In genomic region chr11:121701244-121701643, GRCm38 (mm10) we compare ENCODE assay signal across 8 mouse cellular contexts. TPM values are rescaled to one million over a fixed set of nuclear protein-coding genes. Genes with fewer than 3 reads are reported as not detected.
A peak's percentile ranks its signal among the peaks of the same experiment; 100 is the strongest.
DNase-seq lines count a peak whose midpoint lies in the region; ATAC-seq and TF ChIP-seq lines count a peak whose summit lies in the region.

Gene Metrnl (plus strand): TSS chr11:121701544.

- no peaks in the 10 kb centered on the region for H3K9me3 ChIP-seq in kidney, postnatal 0 days (replicated peaks; ENCODE audit: low read length)
- H3K9me3 ChIP-seq in heart, embryonic 14.5 days (ENCODE audit: control insufficient read depth, low read length), result no peaks in the 10 kb centered on the region
- H3K9me3 ChIP-seq in liver, embryonic 11.5 days (ENCODE audit: control insufficient read depth, low read length), result no peaks in the 10 kb centered on the region

- peak within 1 kb of the TSS; percentile 97 for H3K4me2 ChIP-seq in kidney, postnatal 0 days (ENCODE audit: low read length)
- peak within 1 kb of the TSS; percentile 83 for H3K4me2 ChIP-seq in heart, embryonic 14.5 days (ENCODE audit: low read length)
- H3K4me2 ChIP-seq in liver, embryonic 11.5 days, result peak within 1 kb of the TSS; percentile 97

- H3K9ac ChIP-seq in kidney, postnatal 0 days (ENCODE audit: low read depth, low read length), result peak within 1 kb of the TSS; percentile 73
- H3K9ac ChIP-seq in heart, embryonic 14.5 days (ENCODE audit: low read length), result peak within 1 kb of the TSS; percentile 76
- H3K9ac ChIP-seq in liver, embryonic 11.5 days (ENCODE audit: low read depth, low read length), result peak within 1 kb of the TSS; percentile 63; the same call in 1 of the 2 replicates

- peak within 1 kb of the TSS; percentile 68 for H3K4me3 ChIP-seq in kidney, postnatal 0 days (replicated peaks; ENCODE audit: low read depth, low read length)
- H3K4me3 ChIP-seq in heart, embryonic 14.5 days (ENCODE audit: control insufficient read depth in 1 of 2, insufficient read depth in 1 of 2, low read depth in 1 of 2, low read length in 2 of 2), result peak within 1 kb of the TSS; percentile 60 to 82
- peak within 1 kb of the TSS; percentile 67 for H3K4me3 ChIP-seq in liver, embryonic 11.5 days (ENCODE audit: low read depth, low read length)

- 91% methylated on average over 5 of the region's 5 CpGs for WGBS in kidney, postnatal 0 days
- 87% methylated on average over 5 of the region's 5 CpGs for WGBS in heart, embryonic 14.5 days
- 87% methylated on average over 5 of the region's 5 CpGs for WGBS in liver, embryonic 11.5 days

- DNase-seq in kidney, postnatal 0 days (ENCODE audit: low spot score), result no peak
- DNase-seq in kidney, postnatal 14 days, result no peak
- no peak for DNase-seq in adrenal gland, postnatal 14 days
- no peak for DNase-seq in liver, embryonic 11.5 days (ENCODE audit: low spot score)
- DNase-seq in ovary, adult 18-20 months (ENCODE audit: low spot score), result no peak
- DNase-seq in cerebellum, postnatal 25 days, result no peak
- no peak for DNase-seq in thymus, postnatal 36 days

- no peaks in the 10 kb centered on the region for H3K27me3 ChIP-seq in kidney, postnatal 0 days (ENCODE audit: insufficient read depth, low read length)
- peaks cover 6% of the 10 kb centered on the region; the same call in 1 of the 2 replicates for H3K27me3 ChIP-seq in heart, embryonic 14.5 days (ENCODE audit: control insufficient read depth, insufficient read depth, low read length)
- H3K27me3 ChIP-seq in liver, embryonic 11.5 days (replicated peaks; ENCODE audit: control insufficient read depth, insufficient read depth, low read length), result peaks cover 43% of the 10 kb centered on the region

- no peak for TF ChIP-seq CTCF in kidney, postnatal 0 days (IDR thresholded peaks at IDR 0.05; ENCODE audit: low read depth)

- no peaks in the 10 kb centered on the region; the same call in 1 of the 2 replicates for H3K4me1 ChIP-seq in kidney, postnatal 0 days (replicated peaks; ENCODE audit: insufficient read depth, low read length)
- H3K4me1 ChIP-seq in heart, embryonic 14.5 days (ENCODE audit: control insufficient read depth in 2 of 2, insufficient read depth in 2 of 2, low read length in 2 of 2), result peaks cover 0 to 6% of the 10 kb centered on the region in 2 experiments; a peak in 2 of 4 replicates
- peaks cover 9% of the 10 kb centered on the region; the same call in 1 of the 2 replicates for H3K4me1 ChIP-seq in liver, embryonic 11.5 days (replicated peaks; ENCODE audit: control insufficient read depth, insufficient read depth, low read length)

- H3K36me3 ChIP-seq in kidney, postnatal 0 days (ENCODE audit: insufficient read depth, low read length), result no peaks in the 10 kb centered on the region
- H3K36me3 ChIP-seq in heart, embryonic 14.5 days (ENCODE audit: control insufficient read depth, insufficient read depth, low read length), result no peaks in the 10 kb centered on the region
- no peaks in the 10 kb centered on the region for H3K36me3 ChIP-seq in liver, embryonic 11.5 days (ENCODE audit: control insufficient read depth, insufficient read depth, low read length)

- H3K27ac ChIP-seq in kidney, postnatal 0 days, result peak within 1 kb of the TSS; percentile 88
- peak within 1 kb of the TSS; percentile 6 to 61; a peak in 3 of 4 replicates for H3K27ac ChIP-seq in heart, embryonic 14.5 days (replicated peaks in 1 of 2; ENCODE audit: control insufficient read depth in 1 of 2, insufficient read depth in 1 of 2, low read depth in 2 of 2, low read length in 2 of 2)
- no peak within 1 kb of the TSS for H3K27ac ChIP-seq in liver, embryonic 11.5 days (ENCODE audit: low read depth, low read length)

- ATAC-seq in kidney, postnatal 0 days (replicated peaks; ENCODE audit: low FRiP score, low read depth), result no peak
- ATAC-seq in heart, embryonic 14.5 days (ENCODE audit: insufficient number of reproducible peaks, insufficient read depth, low FRiP score, low read depth), result no peak
- no peak for ATAC-seq in liver, embryonic 11.5 days (replicated peaks; ENCODE audit: low FRiP score)

RNA-seq across cellular contexts. Expression of gene Metrnl, which starts in this region (rescaled TPM):
- polyA plus RNA-seq in kidney, postnatal 0 days (2015; fragmentation: Nextera tagmentation; extraction: Ambion mirVana), result 29.3 and 35.4 TPM in 2 replicates
- 32.8 and 48.8 TPM in 2 replicates for total RNA-seq in adrenal gland, postnatal 14 days (2021)
- 18.1 and 20.1 TPM in 2 replicates for polyA plus RNA-seq in heart, embryonic 14.5 days (2014; fragmentation: Nextera tagmentation; extraction: Ambion mirVana)
- polyA plus RNA-seq in liver, embryonic 11.5 days (2014; fragmentation: Nextera tagmentation; extraction: Ambion mirVana), result 4.5 and 4.7 TPM in 2 replicates
